Mouse (Mus musculus) hematopoietic stem cell, adult 5-6 weeks (primary cell): ENCODE data around the gene Acd. TPM values are rescaled to one million over a fixed set of nuclear protein-coding genes. Genes with fewer than 3 reads are reported as not detected.
A peak's percentile ranks its signal among the peaks of the same experiment; 100 is the strongest.

ENCODE experiments used
- ATAC-seq, 2 experiments: fragments of 125-278 bp in 1 of 2; replicated peaks in 1 of 2; 2 replicates each; pipeline ENCODE4 v1.8.0; 2016 to 2017; ENCODE audit warnings: inconsistent platforms in 2 of 2, mild to moderate bottlenecking in 2 of 2, moderate number of reproducible peaks in 2 of 2, low read depth in 1 of 2, moderate TSS enrichment in 1 of 2; ENCODE audit not compliant: low FRiP score in 2 of 2, poor library complexity in 2 of 2, severe bottlenecking in 2 of 2, insufficient read depth in 1 of 2, low TSS enrichment in 1 of 2
- total RNA-seq: library from RNA; stranded (forward); fragments of 172-1452, 232-1000 nt; gene quantifications from 2 replicates; pipeline ENCODE4 v1.2.3, GENCODE M21; 2017

Gene Acd
- total RNA-seq: 13.9 and 26.7 TPM in 2 replicates

- peak; percentile 71 to 78 for ATAC-seq
These were observed at the start of gene Acd, which contains the start of gene Pard6a for GRCm38 (mm10) chr8:105700966-105701824. Acd (minus strand) TSS chr8:105701102. Pard6a (plus strand) TSS chr8:105701148.

GRCm38 (mm10) chr8:105750606-105751005 lies 49.7 kb upstream of the Acd start:
- ATAC-seq: peak in 1 of 2 experiments; percentile 29; a peak in 1 of 4 replicates

- ATAC-seq: no peak
These were observed 42.4 kb upstream of the Acd start for GRCm38 (mm10) chr8:105743301-105743700.

GRCm38 (mm10) chr8:105739216-105739615 lies 38.3 kb upstream of the Acd start:
- no peak for ATAC-seq

GRCm38 (mm10) chr8:105732186-105732585 lies 31.3 kb upstream of the Acd start:
- no peak for ATAC-seq

GRCm38 (mm10) chr8:105727397-105728124 lies 26.7 kb upstream of the Acd start:
- ATAC-seq: peak; percentile 81 to 87

- ATAC-seq: no peak
These were observed 24.8 kb upstream of the Acd start for GRCm38 (mm10) chr8:105725726-105726125.

GRCm38 (mm10) chr8:105722861-105723260 lies 22.0 kb upstream of the Acd start:
- ATAC-seq: no peak

- no peak for ATAC-seq
These were observed 18.7 kb upstream of the Acd start for GRCm38 (mm10) chr8:105719637-105720036.

- no peak for ATAC-seq
These were observed 15.5 kb upstream of the Acd start for GRCm38 (mm10) chr8:105716302-105716945.

GRCm38 (mm10) chr8:105715042-105715441 lies 14.1 kb upstream of the Acd start:
- ATAC-seq: peak; percentile 14 to 25; a peak in 1 of 4 replicates

- ATAC-seq: peak; percentile 85 to 88
These were observed 13.2 kb upstream of the Acd start for GRCm38 (mm10) chr8:105714139-105714538.

- ATAC-seq: no peak
These were observed 11.4 kb upstream of the Acd start for GRCm38 (mm10) chr8:105712286-105712685.

GRCm38 (mm10) chr8:105709317-105709716 lies 8.4 kb upstream of the Acd start:
- no peak for ATAC-seq

GRCm38 (mm10) chr8:105708675-105709074 lies 7.8 kb upstream of the Acd start:
- no peak for ATAC-seq

- peak; percentile 91 to 93 for ATAC-seq
These were observed 6.8 kb upstream of the Acd start, which contains the start of the genes 4933405L10Rik and Enkd1 for GRCm38 (mm10) chr8:105707498-105708403. 4933405L10Rik (plus strand) TSS chr8:105707655. Enkd1 (minus strand) TSS chr8:105708210.

GRCm38 (mm10) chr8:105706426-105706825 lies 5.5 kb upstream of the Acd start:
- ATAC-seq: no peak
